Mouse (Mus musculus) spleen, adult 18-20 months (tissue): Measurements from ENCODE around the gene Olfr633.
A peak's percentile ranks its signal among the peaks of the same experiment; 100 is the strongest.
"Not testable (repeated sequence)": the region's sequence is repeated elsewhere in the genome, so short reads cannot be mapped to it uniquely, and the experiment has no call there.

Experiments used
- DNase-seq, 2 experiments: peaks; one replicate each; pipeline ENCODE4 v3.0.0; 2022; ENCODE audit warnings: mixed read lengths in 2 of 2

Olfr633 gene

GRCm38 (mm10) chr7:103944137-103944536, at the start of gene Olfr633:
Gene Olfr633 (plus strand): TSS chr7:103944437.
- DNase-seq, result no peak

DNA sequence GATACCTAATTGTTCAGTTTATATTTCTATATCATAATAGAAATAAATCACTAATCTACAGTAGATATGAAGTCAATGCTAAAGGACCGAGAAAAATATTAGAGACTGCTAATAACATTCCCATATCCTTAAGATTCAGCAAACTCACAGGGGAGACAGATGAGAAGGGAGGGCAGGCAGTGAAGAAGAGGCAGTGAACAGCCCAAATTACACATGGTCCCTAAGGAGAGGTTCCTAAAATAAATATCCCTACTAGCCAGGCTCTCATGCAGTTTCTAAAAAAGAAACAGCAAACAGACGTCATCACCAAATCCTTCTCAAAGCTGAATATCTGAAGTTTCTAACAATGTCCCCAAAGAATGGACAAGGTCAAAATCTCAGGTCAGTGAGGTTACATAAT, 41.0 kb upstream of the Olfr633 start, which contains the start of gene Olfr65:
Gene Olfr65, plus strand, starts transcription at position 301 of the 400 bp plus-strand sequence.
- DNase-seq, result no peak

DNA sequence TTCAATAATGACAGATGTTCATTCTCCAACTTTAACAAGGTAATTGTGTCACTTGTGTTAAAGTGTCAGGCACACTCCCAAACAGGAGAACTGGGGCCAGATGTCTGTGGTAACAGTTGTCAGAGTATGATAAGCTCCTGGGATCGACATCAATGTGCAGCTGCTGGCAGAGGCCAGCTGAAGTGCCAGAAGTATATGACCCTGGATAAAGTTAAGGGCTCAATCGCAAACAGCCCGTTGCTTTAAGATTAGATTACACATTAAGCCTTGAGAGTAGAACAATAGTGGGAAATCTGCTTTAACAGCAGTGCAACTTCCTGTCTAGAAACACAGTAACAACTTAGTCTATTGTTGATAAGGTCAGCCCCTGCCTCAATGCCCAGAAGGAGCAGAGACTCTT, 34.2 kb upstream of the Olfr633 start:
- DNase-seq, result no peak

DNA sequence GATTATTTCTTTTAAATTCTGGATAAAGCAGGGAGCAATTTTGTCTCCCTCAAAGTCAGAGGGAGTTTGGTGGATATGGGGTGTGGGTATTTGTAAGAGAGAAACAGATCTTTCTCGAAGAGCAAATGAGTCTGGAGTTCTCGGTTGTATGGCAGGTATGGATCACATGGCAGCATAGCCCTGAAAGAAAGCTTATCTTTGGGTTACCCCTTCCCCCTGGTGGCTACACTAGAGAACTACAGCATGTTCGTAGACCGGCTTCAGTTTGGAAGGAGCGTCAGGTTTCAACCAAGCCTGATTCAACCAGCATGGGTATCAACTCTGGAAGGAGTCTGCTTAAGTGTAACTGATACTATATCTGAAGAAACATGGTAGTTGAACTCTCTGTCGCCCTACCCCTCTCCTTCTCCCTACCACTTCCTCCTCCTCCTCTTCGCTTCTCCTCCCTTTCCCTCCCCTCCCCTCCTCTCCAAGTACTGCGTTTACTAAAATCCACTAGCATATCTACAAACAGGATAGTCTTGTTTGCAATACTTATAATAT, 31.2 kb upstream of the Olfr633 start:
- no peak for DNase-seq

DNA sequence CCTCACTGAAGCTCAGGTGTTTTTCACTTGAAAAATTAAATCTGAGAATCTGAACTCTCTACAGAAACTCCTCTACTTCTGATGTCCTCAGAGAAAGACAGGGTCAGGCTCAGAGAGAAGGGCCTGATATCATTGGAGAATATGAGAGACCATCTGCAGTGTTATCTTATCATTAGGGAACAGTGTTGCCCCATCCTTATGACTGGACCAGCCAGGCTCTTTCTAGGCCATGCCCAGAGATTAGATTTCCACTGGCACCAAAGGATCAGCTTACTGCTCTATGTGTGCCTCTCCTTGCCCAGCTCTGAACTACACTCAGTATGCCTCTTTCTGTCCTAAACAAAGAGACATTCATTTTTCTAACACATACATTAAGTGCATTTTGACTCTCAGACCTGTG, 28.9 kb upstream of the Olfr633 start:
- no peak for DNase-seq

DNA sequence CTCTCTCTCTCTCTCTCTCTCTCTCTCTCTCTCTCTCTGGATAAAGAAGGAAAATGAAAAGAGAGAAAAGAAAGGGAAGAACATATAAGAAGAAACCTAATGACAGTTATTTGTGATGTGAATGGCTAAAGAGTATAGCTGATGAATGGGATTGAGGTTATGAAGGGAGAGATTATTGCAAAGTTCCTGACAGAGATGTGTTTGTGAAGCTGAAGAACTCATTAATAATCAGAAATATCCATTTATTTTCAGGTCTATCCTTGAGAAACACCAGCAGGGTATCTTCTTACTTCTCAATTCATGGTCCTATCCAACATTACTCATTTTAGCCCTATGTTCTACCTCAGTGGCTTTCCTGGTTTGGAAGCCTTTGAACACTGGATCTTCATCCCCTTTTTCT, 15.7 kb upstream of the Olfr633 start, which contains the start of gene Olfr631:
Gene Olfr631, plus strand, starts transcription at position 301 of the 400 bp plus-strand sequence.
- DNase-seq, result no peak

GRCm38 (mm10) chr7:103934264-103934663, 10.0 kb upstream of the Olfr633 start, which contains the start of gene Olfr632:
Gene Olfr632 (plus strand): TSS chr7:103934347.
- no peak for DNase-seq

GRCm38 (mm10) chr7:103942730-103943129, 1.5 kb upstream of the Olfr633 start:
- DNase-seq, result peak in 1 of 2 experiments; percentile 45

DNA sequence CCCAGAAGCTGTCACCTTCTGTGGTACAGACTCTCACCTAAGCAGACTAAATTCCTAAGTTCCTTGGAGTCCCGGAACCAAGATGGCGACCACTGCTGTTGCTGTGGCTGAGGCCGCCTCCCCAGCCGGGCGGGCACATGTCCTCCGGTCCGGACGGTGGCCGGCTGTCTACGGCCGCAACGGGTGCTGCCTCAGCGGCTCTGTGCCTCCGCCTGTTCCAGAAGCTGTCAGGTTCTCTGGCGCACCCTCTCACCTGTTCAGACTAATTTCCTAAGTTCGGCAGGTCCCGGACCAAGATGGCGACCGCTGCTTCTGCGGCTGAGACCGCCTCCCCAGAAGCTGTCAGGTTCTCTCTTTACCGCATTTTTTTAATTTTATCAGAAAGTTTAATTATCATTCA, 22.6 kb downstream of the Olfr633 start:
- not testable (repeated sequence) for DNase-seq

DNA sequence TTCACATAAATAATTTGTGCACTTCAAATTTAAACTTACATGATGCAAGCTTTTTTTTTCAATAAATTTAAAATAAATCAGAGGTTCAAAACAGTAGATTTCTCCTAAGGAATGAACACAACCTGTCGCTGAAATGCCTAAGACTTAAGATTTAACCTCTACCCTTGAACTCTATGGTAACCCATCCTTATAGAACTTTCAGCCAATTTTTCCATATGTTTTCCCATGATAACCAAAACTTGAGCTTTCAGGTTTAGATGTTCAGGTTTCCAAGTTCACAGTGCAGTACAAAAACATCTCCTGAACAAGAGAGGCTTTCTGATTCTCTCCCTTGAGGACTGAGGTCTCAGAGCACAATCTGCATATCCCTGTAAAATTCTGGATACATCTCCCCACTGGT, 26.6 kb downstream of the Olfr633 start, which contains the start of gene Olfr635:
Gene Olfr635, plus strand, starts transcription at position 301 of the 400 bp plus-strand sequence.
- DNase-seq, result no peak

DNA sequence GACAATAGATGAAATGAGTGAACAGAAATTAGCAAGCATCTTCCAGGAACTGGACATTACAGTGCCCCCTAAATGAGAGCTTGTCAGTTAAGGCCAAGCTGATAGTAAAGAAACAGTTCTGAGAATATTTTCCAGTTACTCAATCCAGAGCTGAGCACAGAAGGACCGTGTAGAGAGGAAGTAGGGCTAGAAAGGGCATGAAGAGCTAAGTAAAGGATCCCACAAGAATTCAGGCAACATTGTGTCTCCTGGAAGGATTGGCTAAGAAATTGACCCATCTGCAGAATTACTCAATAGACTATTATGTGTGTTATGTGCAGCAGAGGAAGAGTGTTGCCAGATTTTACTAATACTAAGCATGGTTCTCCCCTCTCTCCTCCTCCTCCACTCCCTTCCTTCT, 27.5 kb downstream of the Olfr633 start:
- DNase-seq, result no peak

GRCm38 (mm10) chr7:103998446-103998845, 54.2 kb downstream of the Olfr633 start, which contains the start of gene Olfr638:
Gene Olfr638 (plus strand): TSS chr7:103998746.
- DNase-seq, result no peak
